Mouse (Mus musculus): ENCODE data around the gene Fgg.

Gene Fgg

DNA sequence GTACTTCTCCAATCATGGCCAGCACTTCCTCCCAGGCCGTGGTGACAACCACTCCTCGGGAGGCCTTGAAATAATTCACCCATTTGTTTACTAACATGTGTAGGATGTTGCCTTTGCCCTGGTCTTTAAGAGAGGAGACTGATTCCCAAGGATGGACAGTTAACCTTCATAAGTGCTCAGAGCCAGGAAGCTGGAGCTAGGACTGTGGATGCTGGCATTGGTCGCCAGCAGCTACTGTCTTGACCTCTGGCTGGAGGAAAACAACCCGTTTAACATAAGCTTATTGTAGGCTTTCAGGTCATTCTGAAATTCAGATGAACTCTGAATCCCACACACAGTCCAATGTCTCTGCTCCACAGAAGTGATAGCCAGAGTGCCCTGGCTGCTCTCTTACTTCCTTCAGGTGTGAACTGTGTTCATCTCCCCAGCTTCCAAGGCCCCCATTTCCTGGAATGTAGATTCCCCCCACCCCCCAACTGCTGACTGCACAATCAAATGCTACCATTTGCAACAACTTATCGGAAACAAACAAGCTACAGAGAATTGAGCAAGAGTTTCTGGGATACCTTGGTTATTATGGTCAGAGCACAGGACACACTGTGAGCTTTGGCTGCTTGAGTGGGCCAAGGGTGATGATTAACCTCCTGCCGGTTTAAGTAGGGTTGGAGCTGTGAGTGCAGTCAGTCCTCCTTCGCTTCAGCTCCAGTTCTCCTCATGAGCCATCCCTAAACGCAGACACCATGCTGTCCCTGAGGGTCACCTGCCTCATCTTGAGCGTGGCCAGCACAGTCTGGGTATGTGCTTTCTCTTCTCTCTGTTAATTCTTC, 18.2 kb downstream of the Fgg start, which contains the start of gene Fga:
Gene Fga, plus strand, starts transcription at position 602 of the 827 bp plus-strand sequence.
- DNase-seq (ENCODE audit: low spot score), result peak; percentile 86

DNA sequence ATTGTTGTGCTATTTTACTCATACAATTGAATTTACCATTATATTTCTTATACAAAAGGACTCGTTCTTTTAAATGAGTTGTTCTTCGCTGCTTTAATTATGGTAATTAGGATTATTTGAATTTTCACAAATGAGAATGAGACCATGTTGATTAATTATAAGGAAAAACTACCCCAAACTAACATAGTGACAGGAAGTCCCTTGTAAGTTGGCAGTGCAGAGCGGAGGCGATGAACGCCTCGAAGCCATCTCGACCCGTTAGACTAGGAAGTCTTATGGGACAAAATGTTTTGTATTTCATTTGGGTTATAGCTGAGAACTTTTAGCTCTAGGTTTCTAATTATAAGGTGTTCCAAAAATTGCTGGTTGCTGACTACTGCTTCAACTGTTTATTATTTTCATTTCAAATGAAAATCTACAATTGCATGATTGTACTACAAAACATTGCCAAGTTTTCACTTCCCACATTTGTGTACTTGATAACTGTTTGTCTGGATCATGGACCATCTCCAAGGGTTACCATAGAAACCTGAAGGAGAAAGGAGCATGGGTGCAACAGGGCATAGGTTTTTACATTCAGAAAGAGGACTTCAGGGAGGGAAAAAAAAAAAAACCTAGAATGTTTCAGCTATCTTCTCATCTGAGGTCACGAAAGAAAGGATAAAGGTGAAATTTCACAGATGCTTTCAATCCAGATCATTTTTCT, 20.2 kb downstream of the Fgg start:
- DNase-seq (ENCODE audit: low spot score), result no peak

DNA sequence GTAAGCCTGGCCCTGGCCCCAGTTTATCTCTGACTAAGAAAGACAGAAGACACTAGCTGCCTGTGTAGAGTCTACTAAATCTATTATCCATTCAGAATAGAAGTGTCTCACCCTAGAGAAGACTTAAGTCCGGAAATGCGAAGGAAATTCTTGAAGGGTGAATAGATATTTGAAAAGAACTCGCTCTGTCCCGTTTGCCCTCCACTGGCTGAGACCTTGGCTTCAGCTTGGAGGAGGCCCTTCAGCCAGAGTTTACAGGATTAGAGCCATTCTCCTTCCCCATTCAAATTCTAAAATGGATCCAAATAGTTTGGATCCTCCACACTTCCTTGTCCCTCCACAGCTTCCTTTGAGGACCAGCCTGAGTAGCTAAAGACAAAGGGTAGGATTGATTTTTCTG, 22.8 kb downstream of the Fgg start:
- DNase-seq (ENCODE audit: low spot score), result no peak

DNA sequence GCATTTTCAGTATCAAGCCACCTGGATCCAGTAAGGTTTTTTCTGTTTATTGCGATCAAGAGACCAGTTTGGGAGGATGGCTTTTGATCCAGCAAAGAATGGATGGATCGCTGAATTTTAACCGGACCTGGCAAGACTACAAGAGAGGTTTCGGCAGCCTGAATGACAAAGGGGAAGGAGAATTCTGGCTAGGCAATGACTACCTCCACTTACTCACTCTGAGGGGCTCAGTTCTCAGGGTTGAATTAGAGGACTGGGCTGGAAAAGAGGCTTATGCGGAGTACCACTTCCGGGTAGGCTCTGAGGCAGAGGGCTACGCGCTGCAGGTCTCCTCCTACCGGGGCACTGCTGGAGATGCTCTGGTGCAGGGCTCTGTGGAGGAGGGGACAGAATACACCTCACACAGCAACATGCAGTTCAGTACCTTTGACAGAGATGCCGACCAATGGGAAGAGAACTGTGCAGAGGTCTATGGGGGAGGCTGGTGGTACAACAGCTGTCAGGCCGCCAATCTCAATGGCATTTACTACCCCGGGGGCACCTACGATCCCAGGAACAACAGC, 25.3 kb downstream of the Fgg start:
- no peak for DNase-seq (ENCODE audit: low spot score)

DNA sequence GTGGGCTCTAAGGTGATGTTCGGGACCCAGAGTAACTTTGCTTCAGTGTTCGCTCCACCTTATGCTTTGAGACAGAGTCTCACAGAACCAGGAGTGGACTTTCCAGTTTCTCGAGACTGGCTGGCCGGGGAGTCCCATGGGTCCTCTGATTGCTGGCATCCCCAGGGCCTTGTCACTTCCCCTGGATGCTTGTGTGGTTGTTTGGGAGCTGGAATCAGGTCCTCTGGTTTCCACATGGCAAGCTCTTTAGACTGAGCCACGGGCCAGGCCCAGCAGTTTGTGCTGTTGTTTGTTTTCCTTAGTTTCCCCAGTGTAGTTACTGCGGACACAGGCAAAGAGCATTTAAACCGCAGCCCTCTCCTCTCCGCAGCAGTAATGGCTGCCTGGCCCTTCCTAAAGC, 26.3 kb downstream of the Fgg start:
- DNase-seq (ENCODE audit: low spot score), result no peak

DNA sequence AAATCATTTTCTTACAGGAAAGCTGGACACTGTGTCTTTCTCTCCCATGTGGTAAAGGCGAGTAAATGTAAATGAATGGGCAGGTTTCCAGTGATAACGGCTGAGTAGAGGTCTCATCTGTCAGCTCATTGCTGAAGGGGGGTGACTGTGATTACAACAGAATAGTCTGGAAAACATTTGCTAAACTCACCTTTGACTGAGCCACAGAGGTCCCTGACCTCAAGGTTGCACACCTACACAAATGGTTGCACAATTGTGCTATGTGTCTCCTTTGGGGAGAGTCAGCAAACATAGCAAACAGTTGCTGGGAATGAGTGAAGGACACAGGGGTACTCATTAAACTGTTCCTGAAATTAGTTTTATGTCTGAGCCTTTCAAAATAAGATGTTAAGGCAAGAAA, 31.3 kb downstream of the Fgg start:
- peak; percentile 80 for DNase-seq (ENCODE audit: low spot score)

DNA sequence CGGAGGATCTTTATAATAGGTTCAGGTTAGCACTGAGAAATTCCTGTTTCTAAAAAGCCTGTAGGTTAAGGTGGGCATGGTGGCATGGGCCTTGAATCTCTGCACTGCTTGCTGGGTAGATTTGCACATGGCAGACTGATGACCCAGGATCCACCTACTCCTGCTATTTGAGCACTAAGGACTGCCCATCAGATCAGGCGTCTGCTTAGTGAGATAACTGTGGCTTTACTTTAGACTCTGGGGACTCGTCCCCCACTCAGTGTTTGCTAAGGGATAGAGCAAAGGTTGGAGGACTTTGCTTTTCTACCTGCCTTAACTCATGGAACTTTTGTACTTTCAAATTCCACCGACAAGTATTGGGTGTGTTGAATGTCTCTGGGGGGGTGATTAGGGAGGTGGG, 32.1 kb downstream of the Fgg start:
- peak; percentile 77 for DNase-seq (ENCODE audit: low spot score)

DNA sequence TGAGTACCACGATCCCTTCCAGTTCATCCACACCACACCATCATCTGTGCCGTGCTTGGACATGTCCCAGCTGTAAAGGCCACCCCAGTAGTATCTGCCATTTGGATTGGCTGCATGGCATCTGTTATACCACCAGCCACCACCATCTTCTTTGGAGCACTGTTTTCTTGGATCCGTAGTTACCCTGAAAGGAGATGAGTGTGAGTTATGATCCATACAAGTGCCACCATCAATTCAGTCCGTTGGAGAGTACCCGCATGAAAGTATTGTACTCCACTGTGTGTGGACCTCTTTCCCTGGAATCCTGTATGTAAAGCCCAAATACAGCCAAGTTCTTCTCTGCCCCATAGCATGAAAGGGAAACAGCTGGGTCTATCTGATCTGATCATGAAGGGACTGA, 34.9 kb downstream of the Fgg start:
- DNase-seq (ENCODE audit: low spot score), result no peak

DNA sequence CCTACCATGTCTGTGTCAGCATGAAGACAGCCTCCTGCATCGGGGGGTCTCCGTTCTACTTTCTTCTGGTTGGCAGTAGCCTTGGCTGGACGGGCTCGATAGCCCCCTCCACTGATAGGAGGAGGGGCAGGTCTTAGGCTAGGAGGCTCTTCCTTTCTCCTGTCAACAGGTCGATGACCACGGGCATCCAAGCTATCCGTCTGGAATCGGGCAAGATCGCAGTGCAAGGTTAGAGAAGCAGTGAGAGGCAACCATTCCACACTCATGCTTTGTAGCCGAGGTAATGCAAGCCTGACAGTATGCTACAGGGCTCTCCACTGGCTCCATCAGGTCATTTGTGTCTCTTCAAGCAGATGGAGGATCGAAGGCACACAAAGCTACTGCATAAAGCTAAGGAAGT, 39.1 kb downstream of the Fgg start:
- DNase-seq (ENCODE audit: low spot score), result no peak

DNA sequence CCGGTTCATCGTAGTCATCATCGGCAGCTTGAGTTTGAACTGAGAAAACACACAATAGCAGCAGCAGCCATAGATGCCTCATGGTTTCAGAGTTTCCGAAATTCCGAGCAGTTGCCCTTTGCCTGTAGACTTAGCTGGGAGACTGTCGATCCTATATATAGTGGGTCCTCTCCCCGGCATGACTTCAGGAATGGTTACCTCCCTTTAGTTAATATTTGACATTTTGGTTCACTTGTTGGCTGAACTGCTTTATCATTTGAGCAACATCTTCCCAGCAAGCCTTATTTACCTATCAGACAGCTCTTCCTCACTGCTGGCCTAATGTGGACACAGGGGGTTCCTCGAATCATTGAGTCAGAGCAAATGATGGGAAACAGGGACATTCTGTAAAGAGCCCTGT, 42.2 kb downstream of the Fgg start, which contains the start of gene Fgb:
Gene Fgb, minus strand, starts transcription at position 184 of the 400 bp plus-strand sequence.
- DNase-seq (ENCODE audit: low spot score), result peak; percentile 76

DNA sequence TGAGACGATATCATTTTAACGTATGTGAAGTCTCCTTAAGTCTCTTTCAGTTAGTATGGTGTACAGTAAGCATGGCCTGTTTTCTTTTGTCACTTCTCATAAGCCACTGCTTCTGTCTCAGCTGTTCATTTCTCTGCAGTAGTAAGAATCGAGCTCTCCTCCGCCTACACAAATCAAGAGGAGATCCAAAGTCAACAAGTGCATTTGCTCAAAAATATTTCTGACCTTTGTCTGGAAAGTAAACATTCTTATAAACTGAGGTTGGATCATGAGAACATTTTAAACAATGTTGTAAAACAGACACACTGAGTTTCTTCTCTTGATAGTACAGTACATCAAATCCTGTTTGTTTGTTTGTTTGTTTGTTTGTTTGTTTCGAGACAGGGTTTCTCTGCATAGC, 43.1 kb downstream of the Fgg start:
- no peak for DNase-seq (ENCODE audit: low spot score)

DNA sequence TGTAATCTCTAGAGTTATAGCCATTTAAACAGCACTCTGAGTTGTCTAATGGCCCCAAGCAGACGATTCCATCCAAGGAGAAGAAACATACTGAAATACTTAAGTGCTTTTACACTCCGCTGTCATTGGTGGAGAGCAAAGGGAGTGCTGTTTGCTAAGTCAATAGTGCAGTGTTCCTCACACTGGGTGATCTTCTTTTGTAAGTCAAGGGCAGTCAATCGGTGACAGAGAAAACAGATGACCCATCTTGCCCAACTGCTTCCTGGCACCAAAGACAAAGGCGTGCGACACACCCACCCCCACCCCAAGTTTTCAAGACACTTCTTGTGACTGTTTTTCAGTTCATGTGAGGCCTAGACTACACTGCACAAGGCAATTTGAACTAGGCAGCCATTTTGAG, 44.6 kb downstream of the Fgg start:
- no peak for DNase-seq (ENCODE audit: low spot score)

DNA sequence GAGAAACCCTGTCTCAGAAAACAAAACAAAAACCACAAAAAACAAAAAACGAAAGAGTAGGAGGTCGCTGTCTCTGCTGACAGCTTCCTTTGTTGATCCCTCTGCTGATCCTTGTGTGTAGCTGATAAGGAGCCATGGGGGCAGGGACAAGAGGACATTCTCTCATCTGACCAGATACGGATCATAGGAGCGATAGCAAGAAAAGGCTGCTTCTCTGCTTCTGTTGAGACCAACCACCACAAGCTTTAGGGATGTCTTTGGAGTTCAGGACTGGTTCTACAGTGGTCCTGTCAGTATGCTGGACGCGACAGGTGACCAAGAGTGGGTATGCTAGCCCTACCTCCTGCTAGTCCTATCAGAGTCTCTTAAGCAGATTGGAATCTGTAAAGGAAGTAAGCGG, 45.6 kb downstream of the Fgg start:
- peak; percentile 66 for DNase-seq (ENCODE audit: low spot score)

DNA sequence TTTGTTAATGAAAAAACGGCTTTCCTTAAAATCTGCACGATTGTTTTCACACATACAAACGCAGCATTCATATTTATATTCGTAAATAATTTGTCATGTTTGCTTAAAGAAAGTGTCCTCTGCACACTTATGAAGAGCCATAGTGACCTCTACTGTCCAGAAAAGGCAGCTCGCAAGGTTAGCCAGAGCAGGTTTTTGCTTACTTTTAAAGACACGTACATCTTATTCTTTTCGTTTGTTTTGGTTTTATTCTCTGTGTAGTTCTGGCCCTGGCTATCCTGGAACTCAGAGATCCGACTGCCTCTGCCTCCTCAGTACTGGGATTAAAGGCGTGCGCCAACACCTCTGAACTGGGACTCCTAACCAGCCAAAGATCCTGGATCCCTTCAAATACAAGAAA, 46.2 kb downstream of the Fgg start:
- peak; percentile 72 for DNase-seq (ENCODE audit: low spot score)

DNA sequence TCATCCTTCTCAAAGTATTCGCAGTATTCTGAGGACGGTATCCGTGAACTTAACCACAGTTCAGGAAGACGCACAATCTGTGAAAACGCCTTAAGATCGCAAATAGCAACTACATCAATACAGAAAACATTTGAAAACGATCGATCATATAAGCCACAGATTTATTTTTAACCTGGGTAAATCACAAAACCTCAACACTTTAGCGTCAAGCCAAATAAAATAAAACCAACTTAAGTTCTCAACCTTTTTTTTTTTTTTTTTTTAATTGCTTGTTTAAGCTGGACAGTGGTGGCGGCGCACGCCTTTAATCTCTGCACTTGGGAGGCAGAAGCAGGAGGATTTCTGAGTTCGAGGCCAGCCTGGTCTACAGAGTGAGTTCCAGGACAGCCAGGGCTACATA, 47.2 kb downstream of the Fgg start:
- DNase-seq (ENCODE audit: low spot score), result no peak

DNA sequence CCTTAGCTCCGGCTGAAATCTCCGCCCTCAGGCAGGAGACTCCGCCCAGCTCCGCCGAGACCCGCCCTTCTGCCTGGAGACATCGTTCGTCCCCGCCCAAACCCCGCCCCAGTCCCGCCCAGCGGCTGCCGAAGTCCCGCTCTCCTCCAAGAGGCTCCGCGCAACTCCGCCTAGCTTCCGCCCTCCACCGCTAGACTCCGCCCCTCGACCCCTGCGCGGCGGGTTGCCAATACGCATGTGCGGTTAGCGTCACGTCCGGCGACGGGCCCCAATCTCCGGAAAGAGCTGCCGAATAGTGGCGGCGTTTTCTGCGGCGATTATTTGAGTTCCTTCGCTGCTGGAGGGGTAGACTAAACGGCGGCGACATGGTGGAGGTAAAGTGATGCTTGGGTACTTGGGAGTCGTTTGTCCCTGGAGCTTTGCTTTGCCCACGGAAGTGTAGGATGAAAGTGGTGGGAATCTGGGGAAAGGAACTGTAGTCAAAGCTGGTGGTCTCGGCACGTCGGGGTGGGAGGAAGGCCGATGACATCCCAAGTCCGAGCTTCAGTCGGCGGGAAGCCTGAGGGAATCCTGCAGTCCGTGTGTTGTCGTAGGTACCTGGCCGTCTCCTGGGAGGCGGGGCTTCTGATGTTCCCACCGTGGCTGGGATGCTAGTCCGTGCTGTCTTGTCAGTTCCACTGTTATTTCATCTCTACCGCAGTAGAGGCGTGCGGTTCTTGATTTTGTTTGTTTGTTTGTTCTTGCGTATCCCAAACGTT, 47.9 kb downstream of the Fgg start, which contains the start of gene Plrg1:
Gene Plrg1, plus strand, starts transcription at position 242 of the 758 bp plus-strand sequence.
- DNase-seq (ENCODE audit: low spot score), result peak; percentile 99

DNA sequence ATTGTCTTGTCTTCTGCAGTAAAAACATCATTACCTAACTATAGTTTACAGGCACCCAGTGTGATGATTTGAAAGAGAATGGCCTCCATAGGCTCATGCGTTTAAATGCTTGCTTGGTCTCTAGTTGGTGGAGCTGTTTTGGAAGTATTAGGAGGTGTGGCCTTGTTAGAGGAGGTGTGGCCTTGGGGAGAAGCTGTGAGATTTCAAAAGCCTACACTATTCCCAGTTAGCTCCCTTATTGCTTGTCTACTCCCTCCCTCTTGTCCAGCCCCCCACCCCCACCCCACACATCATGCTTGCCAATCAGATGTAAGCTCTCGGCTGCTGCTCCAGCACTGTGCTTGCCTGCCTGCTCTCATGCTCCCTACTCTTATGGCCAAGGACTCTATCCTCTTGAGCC, 49.5 kb downstream of the Fgg start:
- no peak for DNase-seq (ENCODE audit: low spot score)
